ENCODE assay signal across 20 mouse cellular contexts in genomic region chr12:91711655-91712054, GRCm38 (mm10).
"Had no signal": no experiment of that assay in that cellular context is flagged by ENCODE, and none has a peak within 500 bp of the region (broad histone marks: within the 10 kb centered on the region; RNA-seq: fewer than 3 reads in every experiment).

No protein-coding gene starts in this region.

- H3K27me3 ChIP-seq: heart, embryonic 12.5 days; hindbrain, embryonic 12.5 days; kidney, embryonic 15.5 days; limb, embryonic 13.5 days; limb, embryonic 15.5 days; liver, embryonic 12.5 days had no signal

- H3K9me3 ChIP-seq: heart, embryonic 10.5 days; heart, embryonic 12.5 days; hindbrain, embryonic 10.5 days; hindbrain, embryonic 12.5 days; kidney, embryonic 15.5 days; limb, embryonic 13.5 days; limb, embryonic 15.5 days; liver, embryonic 12.5 days had no signal

- H3K4me1 ChIP-seq: hindbrain, embryonic 12.5 days; limb, embryonic 15.5 days had no signal

- DNase-seq: gastrocnemius, adult 2 months; gastrocnemius, postnatal 10 days; gastrocnemius, postnatal 25 days; heart, postnatal 4 days; kidney, adult 11 months; kidney, adult 2 months; kidney, adult 9 months; kidney, postnatal 14 days; kidney, postnatal 36 days had no signal

- ATAC-seq: intestine, embryonic 16.5 days; liver, embryonic 12.5 days had no signal

- H3K9ac ChIP-seq: heart, embryonic 12.5 days; hindbrain, embryonic 12.5 days; hindbrain, embryonic 14.5 days; kidney, embryonic 15.5 days; limb, embryonic 13.5 days; limb, embryonic 15.5 days; liver, embryonic 12.5 days had no signal

- H3K27ac ChIP-seq: gastrocnemius, adult 2 months; heart, embryonic 10.5 days; hindbrain, embryonic 10.5 days; hindbrain, embryonic 12.5 days; hindbrain, embryonic 14.5 days; kidney, embryonic 15.5 days; kidney, postnatal 0 days; limb, embryonic 13.5 days; limb, embryonic 15.5 days; liver, embryonic 12.5 days had no signal

- H3K4me3 ChIP-seq: gastrocnemius, adult 2 months; heart, embryonic 10.5 days; heart, embryonic 12.5 days; hindbrain, embryonic 10.5 days; hindbrain, embryonic 12.5 days; kidney, embryonic 15.5 days; limb, embryonic 13.5 days; limb, embryonic 15.5 days; liver, embryonic 12.5 days had no signal

- H3K4me2 ChIP-seq: heart, embryonic 12.5 days; hindbrain, embryonic 12.5 days; hindbrain, embryonic 14.5 days; kidney, embryonic 15.5 days; limb, embryonic 13.5 days; limb, embryonic 15.5 days; liver, embryonic 12.5 days had no signal

- H3K36me3 ChIP-seq: heart, embryonic 10.5 days; heart, embryonic 12.5 days; hindbrain, embryonic 12.5 days; kidney, embryonic 15.5 days; limb, embryonic 13.5 days had no signal
